Mouse (Mus musculus) erythroblast, adult 5-6 weeks (primary cell): ENCODE results near the gene Usp18. TPM values are rescaled to one million over a fixed set of nuclear protein-coding genes. Genes with fewer than 3 reads are reported as not detected.
A peak's percentile ranks its signal among the peaks of the same experiment; 100 is the strongest.

Experiments
- ATAC-seq: replicated peaks from 2 replicates; pipeline ENCODE4 v1.8.0; 2016; ENCODE audit warnings: moderate number of reproducible peaks, mild to moderate bottlenecking, moderate TSS enrichment, inconsistent platforms; ENCODE audit not compliant: poor library complexity, low FRiP score, severe bottlenecking
- total RNA-seq, 2 experiments: library from RNA; stranded (forward) in 1 of 2; stranded (reverse) in 1 of 2; fragments of 150-400 nt in 1 of 2; fragments of 200-764, 138-1000 nt in 1 of 2; gene quantifications; 2 replicates each; pipeline versions ENCODE4 v1.2.3 to v1.2.4; 2015 to 2017; ENCODE audit warnings: low replicate concordance in 2 of 2

Gene Usp18
- 18.8 and 38.2 TPM in 2 replicates for total RNA-seq (2015; ENCODE audit: low replicate concordance)
- 26.9 and 27.9 TPM in 2 replicates for total RNA-seq (2017; ENCODE audit: low replicate concordance)

- peak; percentile 96 for ATAC-seq
These were observed at the start of gene Usp18 for GRCm38 (mm10) chr6:121245127-121246036. Gene Usp18 (plus strand): TSS chr6:121245906.

DNA sequence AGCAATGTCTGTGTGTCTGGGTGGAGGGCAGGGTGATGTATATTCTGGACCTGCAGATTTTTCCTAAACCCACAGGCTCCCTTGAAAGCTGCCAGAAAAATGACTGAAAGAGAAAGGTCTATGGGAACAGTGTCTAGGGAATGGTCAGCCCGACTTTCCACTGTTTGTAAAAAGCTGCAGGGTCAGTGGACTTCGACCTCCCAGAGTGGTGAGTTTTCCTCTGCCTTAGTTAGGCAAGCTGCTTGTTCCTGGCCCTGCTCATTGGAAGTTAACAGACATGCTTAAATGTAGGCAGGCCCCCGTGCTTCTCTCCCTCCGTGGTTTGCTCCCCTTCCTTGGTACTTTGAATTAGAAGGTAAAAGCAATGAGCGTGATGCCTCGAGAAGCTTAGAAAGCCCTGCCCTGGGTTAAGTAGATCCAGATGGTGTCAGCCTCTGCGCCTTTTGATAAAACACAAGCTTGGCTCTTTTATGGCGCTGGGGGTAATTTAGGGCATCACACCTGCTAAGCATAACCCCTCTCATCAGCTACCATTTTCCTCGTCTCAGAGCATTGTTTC is 47.8 kb upstream of the Usp18 start:
- ATAC-seq, result no peak

- ATAC-seq, result no peak
These were observed 45.2 kb upstream of the Usp18 start for GRCm38 (mm10) chr6:121200458-121200857.

- ATAC-seq, result no peak
These were observed 43.7 kb upstream of the Usp18 start for GRCm38 (mm10) chr6:121202026-121202425.

GRCm38 (mm10) chr6:121206481-121206880 is 39.2 kb upstream of the Usp18 start:
- no peak for ATAC-seq

- no peak for ATAC-seq
These were observed 36.1 kb upstream of the Usp18 start for GRCm38 (mm10) chr6:121209584-121209983.

DNA sequence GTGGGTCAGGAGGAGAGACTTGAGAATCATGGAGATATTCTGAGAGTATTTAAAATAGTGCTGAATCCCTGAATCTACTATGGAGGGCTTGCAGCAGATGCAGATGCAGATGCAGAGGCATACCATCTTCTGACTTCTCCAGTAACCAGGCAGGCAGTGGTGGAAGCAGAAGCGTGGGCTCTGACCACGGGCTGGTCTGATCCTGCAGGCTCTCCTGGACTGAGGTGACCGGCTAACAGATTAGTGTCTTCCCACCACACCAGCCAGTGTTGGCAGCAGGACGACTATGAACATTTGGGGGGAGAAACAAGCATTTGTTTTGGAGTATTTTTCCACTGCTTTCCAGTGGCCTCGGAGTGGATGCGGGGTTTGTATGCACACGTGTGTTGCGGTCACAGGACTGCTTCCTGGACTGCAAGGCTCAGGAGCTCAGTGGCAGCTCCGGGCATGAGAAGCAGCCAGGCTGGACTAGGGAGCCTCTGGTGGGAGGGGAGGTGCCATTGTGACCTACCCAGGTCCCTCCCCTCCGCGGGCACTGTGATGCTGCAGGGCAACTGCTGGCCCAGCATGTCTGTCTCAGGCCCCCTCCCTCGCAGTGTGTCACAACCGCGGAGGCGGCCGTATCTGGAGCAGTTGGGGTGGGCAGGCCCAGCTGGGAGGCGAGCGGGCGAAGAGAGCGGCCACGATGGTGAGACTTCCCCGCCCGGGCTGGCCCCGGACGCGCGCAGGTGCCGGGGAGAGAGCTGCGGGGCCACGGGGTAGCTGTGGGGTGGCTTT is 35.4 kb upstream of the Usp18 start, which contains the start of gene Tuba8:
Gene Tuba8 (plus strand): TSS at position 548 of the 777 bp plus-strand sequence.
- 0 out of 2 replicates have a peak, but pooled peaks have one; percentile 22 for ATAC-seq

DNA sequence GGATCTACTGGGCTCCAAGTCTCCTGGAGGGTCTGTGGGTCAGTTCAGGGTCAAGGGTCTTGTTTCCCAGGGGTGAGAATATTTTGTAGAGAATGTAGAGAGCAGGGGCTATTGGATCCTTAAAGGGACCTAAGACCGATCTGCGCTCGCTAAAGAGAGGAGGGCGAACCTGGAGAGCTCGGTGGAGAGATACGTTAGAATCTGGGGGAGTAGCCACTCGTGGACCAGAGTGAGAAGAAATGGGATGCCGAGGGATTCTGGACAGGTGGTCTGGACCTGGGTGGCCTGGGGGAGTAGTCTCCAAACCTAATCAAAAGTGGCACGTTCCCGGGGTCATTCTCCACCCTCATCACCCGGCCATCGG is 34.8 kb upstream of the Usp18 start:
- no peak for ATAC-seq

DNA sequence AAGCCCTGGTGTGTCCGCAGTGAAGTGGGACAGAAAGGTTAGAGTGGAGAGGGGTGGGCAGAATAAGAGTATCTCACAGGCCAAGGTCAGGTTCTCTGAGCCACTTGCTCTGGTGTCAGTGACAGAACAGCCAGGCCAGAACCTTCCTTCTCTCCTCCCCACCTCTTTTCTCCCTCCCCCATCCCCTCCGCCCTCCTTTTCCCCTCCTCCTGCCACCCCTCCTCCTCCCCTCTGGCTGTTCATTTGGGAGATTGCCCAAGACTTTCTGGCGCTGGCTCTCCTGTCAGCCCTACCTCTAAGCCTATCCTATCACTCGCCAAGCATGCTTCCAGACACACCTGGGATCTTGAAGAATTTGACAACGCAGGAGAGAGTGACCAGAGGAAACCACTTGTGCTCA is 34.0 kb upstream of the Usp18 start:
- ATAC-seq, result no peak

GRCm38 (mm10) chr6:121212988-121213387 is 32.7 kb upstream of the Usp18 start:
- ATAC-seq, result no peak

- ATAC-seq, result no peak
These were observed 31.5 kb upstream of the Usp18 start for GRCm38 (mm10) chr6:121214221-121214620.

- ATAC-seq, result no peak
These were observed 30.9 kb upstream of the Usp18 start for GRCm38 (mm10) chr6:121214667-121215330.

DNA sequence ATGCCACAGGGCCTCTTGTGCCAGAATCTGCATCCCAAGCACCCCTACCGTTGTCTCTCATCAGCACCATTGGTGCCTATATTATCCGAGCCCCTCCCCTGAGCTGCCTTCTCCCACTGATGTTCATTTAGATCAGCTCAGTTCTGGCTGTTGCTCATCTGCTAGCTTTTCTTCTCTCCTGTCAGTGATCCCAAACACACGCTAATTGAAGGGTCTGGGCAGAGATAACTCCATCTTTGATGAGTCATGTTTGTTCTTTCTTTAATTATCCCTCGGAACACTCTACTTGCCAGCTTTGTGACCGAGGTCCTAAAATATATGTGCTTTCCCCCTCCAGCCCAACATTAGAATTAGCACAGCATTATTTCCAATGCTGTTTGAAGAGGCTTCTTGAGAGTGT is 30.4 kb upstream of the Usp18 start:
- no peak for ATAC-seq

- no peak for ATAC-seq
These were observed 29.8 kb upstream of the Usp18 start for GRCm38 (mm10) chr6:121215896-121216295.

DNA sequence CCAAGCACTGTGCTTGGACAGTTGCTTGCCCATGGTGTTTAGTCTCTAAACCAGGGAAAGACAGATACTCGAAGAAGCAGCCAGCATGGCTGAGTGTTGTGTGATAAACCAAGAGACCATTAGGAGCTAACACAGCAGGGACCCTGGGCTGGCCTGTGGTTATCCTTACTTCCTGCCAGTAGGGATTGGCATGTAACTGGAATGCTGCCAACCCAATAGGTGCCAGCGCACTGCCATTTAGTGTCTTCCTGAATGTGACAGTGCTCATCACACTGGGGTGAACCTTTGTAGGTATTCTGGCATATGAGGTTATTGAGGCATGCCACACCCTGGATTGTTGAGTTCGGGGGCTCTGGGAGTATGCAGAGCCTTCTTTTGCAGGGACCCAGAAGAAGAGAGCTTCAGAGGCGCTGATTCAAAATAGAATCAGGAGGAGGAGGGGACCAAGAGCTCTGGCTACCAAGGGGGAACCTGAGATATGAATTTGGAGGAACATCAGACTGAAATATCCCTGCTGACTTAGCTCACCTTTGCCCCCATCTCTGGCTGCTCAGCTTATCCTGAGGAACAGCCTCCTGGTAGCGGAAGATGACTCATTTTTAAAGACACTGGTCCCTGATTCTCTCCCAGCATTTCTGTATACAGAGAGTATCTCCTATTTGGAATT is 29.0 kb upstream of the Usp18 start:
- ATAC-seq, result no peak

DNA sequence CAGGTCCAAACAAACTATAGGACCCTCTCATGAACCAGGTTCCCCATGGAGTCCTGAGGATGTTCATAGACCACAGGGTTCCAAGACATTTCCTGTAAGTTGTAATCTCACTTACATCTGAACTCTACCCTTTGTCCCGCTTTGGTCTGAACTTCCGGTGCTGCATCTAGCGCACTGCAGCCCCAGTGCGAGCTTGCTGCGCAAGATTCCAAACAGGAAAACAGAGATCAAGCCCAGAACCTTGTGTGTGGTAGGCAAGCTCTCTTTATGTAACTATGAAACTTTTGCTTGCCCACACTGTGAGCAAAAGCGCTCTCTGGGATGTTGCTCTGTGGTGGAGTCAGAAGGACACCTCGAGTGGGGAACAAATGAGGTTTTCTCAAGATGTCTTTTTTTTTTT is 27.7 kb upstream of the Usp18 start:
- ATAC-seq, result no peak

GRCm38 (mm10) chr6:121219406-121219805 is 26.3 kb upstream of the Usp18 start:
- ATAC-seq, result no peak

- no peak for ATAC-seq
These were observed 25.5 kb upstream of the Usp18 start for GRCm38 (mm10) chr6:121220181-121220580.

GRCm38 (mm10) chr6:121221876-121222597 is 23.7 kb upstream of the Usp18 start:
- no peak for ATAC-seq
